Mouse (Mus musculus) myocyte (in vitro differentiated cells): ENCODE data around the gene Akap13.

Experiments used
- MAX ChIP-seq: IDR thresholded peaks from one replicate; pipeline ENCODE4 v1.6.1; 2011; ENCODE audit warnings: low read depth, mild to moderate bottlenecking, control low read depth
- MYOG ChIP-seq, 3 experiments: IDR thresholded peaks; one replicate each; pipeline ENCODE4 v1.6.1; 2011; ENCODE audit warnings: control low read depth in 2 of 3, low read depth in 2 of 3, mild to moderate bottlenecking in 2 of 3; ENCODE audit not compliant: insufficient read length in 2 of 3, control insufficient read depth in 1 of 3, insufficient read depth in 1 of 3

DNA sequence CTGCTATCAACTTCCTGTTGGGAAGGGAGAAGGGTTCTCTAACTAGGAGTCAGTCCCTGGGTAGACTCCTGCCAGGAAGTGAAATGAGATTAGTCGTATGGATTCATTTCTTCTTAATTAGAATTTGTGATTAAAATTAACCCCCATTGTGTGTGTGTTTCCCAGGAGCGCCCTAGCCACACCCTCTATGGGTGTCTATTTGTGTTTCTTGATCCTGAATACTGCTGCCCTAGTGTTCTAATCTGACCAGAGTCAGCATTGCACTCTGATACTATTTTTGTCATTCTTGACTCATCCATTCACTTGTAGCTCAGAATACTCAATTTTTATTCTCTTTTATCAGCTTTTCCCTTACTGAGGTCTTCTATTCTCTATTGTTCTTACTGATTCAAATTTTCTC, 115.7 kb downstream of the Akap13 start:
- TF ChIP-seq MYOG (IDR thresholded peaks at IDR 0.05; ENCODE audit: control insufficient read depth in 1 of 3, insufficient read depth in 1 of 3, insufficient read length in 2 of 3, low read depth in 2 of 3) (no peak), MAX (no peak)
